Mouse (Mus musculus) ovary, adult 2 months (tissue): ENCODE data around the gene Srgap1. TPM values are rescaled to one million over a fixed set of nuclear protein-coding genes. Genes with fewer than 3 reads are reported as not detected.

Experiments used
- polyA plus RNA-seq: library from polyadenylated mRNA; depleted of rRNA; stranded (reverse); fragments of >200 nt; gene quantifications from 2 replicates; pipeline ENCODE4 v1.2.3, GENCODE M21; 2012; rRNA removed

Srgap1 gene
- polyA plus RNA-seq = 3.8 and 5.1 TPM in 2 replicates

DNA sequence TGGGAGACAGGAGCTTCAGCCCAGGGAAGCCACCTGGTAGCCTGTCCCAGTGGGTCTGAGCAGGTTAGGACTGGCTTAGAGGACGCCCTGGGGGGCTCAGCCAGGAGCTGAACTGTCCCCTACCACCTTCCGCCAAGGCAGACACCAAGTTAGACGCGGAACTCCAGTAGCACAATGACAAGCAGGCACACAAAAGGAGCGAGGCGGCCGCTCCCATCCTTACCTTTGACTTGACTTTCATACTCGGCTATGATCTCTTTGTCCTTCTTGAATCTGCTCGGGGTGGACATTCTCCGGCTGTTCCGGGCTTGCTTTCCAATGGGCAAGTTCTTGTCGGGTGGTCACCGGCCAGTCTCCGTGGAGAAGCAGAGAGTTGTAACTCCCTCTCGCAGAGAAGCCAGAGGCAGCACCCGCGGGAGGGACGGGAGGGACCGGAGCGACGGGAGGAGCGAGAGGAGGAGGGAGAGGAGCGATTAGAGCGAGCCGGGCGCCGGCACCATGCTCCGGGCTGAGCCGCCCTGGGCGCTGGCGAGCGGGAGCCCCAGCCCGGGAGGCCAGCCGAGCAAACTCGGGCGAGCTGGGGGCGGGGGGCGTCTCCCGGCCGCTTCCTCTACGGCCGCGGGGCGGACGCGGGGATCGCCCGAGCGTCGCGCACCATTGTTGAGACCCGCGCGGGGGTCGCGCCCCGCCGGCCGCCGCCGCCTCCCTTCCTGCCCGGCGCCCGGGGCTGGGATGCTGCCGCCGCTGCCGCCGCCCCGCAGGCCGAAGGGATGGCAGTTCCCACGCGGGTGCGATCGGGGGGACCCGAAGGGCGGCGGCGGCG is at the start of gene Srgap1:
Srgap1 (minus strand) TSS at position 412 of the 823 bp plus-strand sequence.

DNA sequence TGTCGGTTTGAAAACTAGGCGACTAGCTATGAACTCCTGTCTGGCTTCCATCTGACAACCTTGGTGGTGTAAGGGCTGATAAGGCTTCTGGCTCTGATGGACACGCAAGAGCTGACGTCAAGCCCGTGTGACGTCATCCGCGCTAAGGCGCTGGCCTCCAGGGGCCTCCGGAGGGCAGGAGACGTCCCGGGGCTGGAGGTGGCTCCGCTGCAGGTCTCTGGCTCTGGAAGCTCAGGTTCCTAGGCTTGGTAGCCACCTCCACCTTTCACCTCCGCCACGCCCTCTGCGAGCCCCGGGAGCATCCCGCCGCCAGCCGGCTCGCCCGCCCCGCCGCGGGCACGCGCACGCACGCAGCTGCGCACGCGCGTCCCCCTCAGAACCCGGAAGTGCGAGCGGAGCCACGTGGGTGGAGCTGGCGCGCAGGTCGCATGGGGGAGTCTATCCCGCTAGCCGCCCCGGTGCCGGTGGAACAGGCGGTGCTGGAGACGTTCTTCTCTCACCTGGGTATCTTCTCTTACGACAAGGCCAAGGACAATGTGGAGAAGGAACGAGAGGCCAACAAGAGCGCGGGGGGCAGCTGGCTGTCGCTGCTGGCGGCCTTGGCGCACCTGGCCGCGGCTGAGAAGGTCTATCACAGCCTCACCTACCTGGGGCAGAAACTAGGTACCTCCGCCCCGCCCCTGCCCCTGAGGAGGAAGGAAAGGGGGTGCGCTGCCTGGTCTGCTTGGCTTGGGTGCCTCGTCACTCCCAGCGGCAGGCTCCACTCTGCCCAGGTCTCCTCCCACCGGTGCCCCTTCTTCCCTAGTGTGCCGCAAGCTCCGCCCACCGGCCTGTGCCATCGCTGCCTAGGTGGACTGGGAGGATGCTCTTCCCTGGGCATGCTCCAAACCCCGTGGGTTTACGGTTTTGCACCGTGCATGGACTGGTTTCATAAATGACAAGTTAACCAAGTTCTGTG is 307.3 kb downstream of the Srgap1 start, which contains the start of gene BC048403:
BC048403 (plus strand) TSS at position 390 of the 958 bp plus-strand sequence.

Other genes starting within 250 kb of the Srgap1 start
- 4.2 and 18.8 TPM in 2 replicates for gene Rxylt1, start 50.1 kb upstream of the Srgap1 start, polyA plus RNA-seq